Mouse (Mus musculus) C2C12 (cell line): Measurements from ENCODE around the gene 4921511C20Rik. TPM values are rescaled to one million over a fixed set of nuclear protein-coding genes. Genes with fewer than 3 reads are reported as not detected.

Source experiments
- H3K27me3 ChIP-seq: one replicate; pipeline ENCODE4 v1.6.1; 2011; ENCODE audit not compliant: control insufficient read depth, insufficient read depth, insufficient read length
- H3K36me3 ChIP-seq: one replicate; pipeline ENCODE4 v1.6.1; 2011; ENCODE audit not compliant: control insufficient read depth, insufficient read depth
- H3K4me3 ChIP-seq: one replicate; pipeline ENCODE4 v1.5.1; 2011; ENCODE audit warnings: mild to moderate bottlenecking, control low read depth; ENCODE audit not compliant: poor library complexity, insufficient read depth, severe bottlenecking
- H3K79me2 ChIP-seq: one replicate; pipeline ENCODE4 v1.6.1; 2011; ENCODE audit not compliant: control insufficient read depth, insufficient read depth
- H3K79me3 ChIP-seq: one replicate; pipeline ENCODE4 v1.6.1; 2011; ENCODE audit warnings: low read depth, control low read depth
- H3ac ChIP-seq: one replicate; pipeline ENCODE3; 2011; ENCODE audit warnings: low read depth; ENCODE audit not compliant: control insufficient read depth, insufficient read length
- MAX ChIP-seq: IDR thresholded peaks from one replicate; pipeline ENCODE4 v1.6.1; 2011; ENCODE audit warnings: mild to moderate bottlenecking, control low read depth
- MYOD1 ChIP-seq: IDR thresholded peaks from one replicate; pipeline ENCODE4 v1.6.1; 2011; ENCODE audit warnings: low read depth; ENCODE audit not compliant: control insufficient read depth, insufficient read length
- MYOG ChIP-seq: IDR thresholded peaks from one replicate; pipeline ENCODE4 v1.6.1; 2011; ENCODE audit not compliant: control insufficient read depth, insufficient read length; ENCODE audit errors: extremely low read depth
- long read RNA-seq, 2 experiments: library from polyadenylated mRNA; unstranded; transcript quantifications; one replicate each; pipeline ENCODE4 v2.0.0; 2019 to 2020
- polyA plus RNA-seq: library from polyadenylated mRNA; unstranded; fragments of >200 nt; fragmentation: generic; extraction: Trizol; gene quantifications from one replicate; pipeline ENCODE4 v1.2.1, GENCODE M21; 2012; ENCODE audit warnings: missing spikeins

Gene 4921511C20Rik
- polyA plus RNA-seq = not detected
- long read RNA-seq, experiment 1 = 0 reads
- long read RNA-seq, experiment 2 = 0 reads

DNA sequence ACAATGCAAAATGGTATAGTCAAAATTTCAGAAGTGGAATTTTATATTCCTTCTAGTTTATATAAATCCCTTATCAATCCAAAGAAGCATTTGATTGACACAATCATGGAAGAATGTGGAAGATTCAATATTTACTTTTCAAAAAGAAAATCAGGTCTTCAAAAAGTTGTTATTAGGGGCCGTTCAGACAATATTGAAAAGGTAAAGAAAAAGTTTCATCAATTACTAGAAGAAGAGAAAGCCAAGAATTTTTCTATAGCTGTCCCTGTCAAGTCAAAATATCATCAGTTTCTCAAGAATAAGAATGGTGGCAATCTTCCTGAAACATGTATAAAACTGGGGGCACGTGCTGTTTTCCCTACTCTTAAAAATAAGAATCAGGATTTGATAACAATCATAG lies at the start of gene 4921511C20Rik:
TSS of gene 4921511C20Rik (plus strand) at position 301 of the 400 bp plus-strand sequence.
- Histone ChIP-seq H3K36me3 (no peaks in the 10 kb centered on the region), H3K27me3 (no peaks in the 10 kb centered on the region), H3K79me3 (no peaks in the 10 kb centered on the region), H3K79me2 (no peaks in the 10 kb centered on the region), H3K4me3 (no peak within 1 kb of the TSS), H3ac (no peak within 1 kb of the TSS)
- no peak for TF ChIP-seq MYOG
- TF ChIP-seq MYOD1 = no peak
- TF ChIP-seq MAX = no peak
